Comparison of ENCODE assay signal across 28 mouse cellular contexts in genomic region chr5:53385513-53386148, GRCm38 (mm10).
DNase-seq lines count a peak whose midpoint lies in the region; ATAC-seq lines count a peak whose summit lies in the region.
"Had no signal": no experiment of that assay in that cellular context is flagged by ENCODE, and none has a peak within 500 bp of the region (broad histone marks: within the 10 kb centered on the region; RNA-seq: fewer than 3 reads in every experiment).

No protein-coding gene starts in this region.

- no peak overlapping the region for H3K4me3 ChIP-seq in brown adipose tissue, adult 24 weeks (ENCODE audit: insufficient read depth, low read depth, low read length)
- H3K4me3 ChIP-seq: erythroblast, embryonic 14.5 days; left cerebral cortex, adult 2 months; limb, embryonic 13.5 days; liver, embryonic 12.5 days; megakaryocyte, embryonic 14.5 days; midbrain, embryonic 12.5 days; neural tube, embryonic 13.5 days; stomach, embryonic 15.5 days had no signal

- DNase-seq in adrenal gland, adult 2 months, result peak; percentile 15
- DNase-seq in adrenal gland, postnatal 36 days, result no peak
- DNase-seq in Muller cell, postnatal 12 days (ENCODE audit: inconsistent ontology term), result peak; percentile 19
- no peak for DNase-seq in kidney, adult 9 months
- DNase-seq in kidney, postnatal 36 days, result no peak
- DNase-seq in layer of hippocampus, postnatal 25 days (ENCODE audit: extremely low spot score in 1 of 2, low spot score in 1 of 2), result no peak
- DNase-seq: cerebellum, adult 11 months; cerebellum, adult 9-11 months; forebrain, postnatal 0 days; gastrocnemius, postnatal 14 days; heart, adult 18-20 months; heart, postnatal 4 days; kidney, postnatal 14 days; lung, adult 2 months; lung, postnatal 14 days; right cerebral cortex, postnatal 14 days had no signal

- no peaks in the 10 kb centered on the region for H3K4me1 ChIP-seq in brown adipose tissue, adult 24 weeks (ENCODE audit: control insufficient read depth, insufficient read depth, insufficient read length, low read length)
- H3K4me1 ChIP-seq: liver, embryonic 12.5 days; midbrain, embryonic 12.5 days; neural tube, embryonic 13.5 days had no signal

- H3K27ac ChIP-seq in brown adipose tissue, adult 24 weeks (replicated peaks; ENCODE audit: low read depth, low read length), result peak overlapping the region; percentile 74
- H3K27ac ChIP-seq: hindbrain, embryonic 14.5 days; left cerebral cortex, adult 2 months; limb, embryonic 13.5 days; liver, embryonic 12.5 days; midbrain, embryonic 12.5 days; neural tube, embryonic 13.5 days; stomach, embryonic 15.5 days had no signal

- peak; percentile 70 for ATAC-seq in megakaryocyte progenitor cell, adult 5-6 weeks (replicated peaks; ENCODE audit: poor library complexity)
- ATAC-seq: forebrain, postnatal 0 days; intestine, postnatal 0 days; liver, embryonic 12.5 days had no signal

Comparison
In these comparisons a context has a peak if more than half of its experiments do, and no peak if none do; other contexts are left out.
1. DNase-seq: peak in adrenal gland, adult 2 months (single experiment) and Muller cell, postnatal 12 days (single experiment); none in adrenal gland, postnatal 36 days (0 of 2), kidney, adult 9 months (single experiment), kidney, postnatal 36 days (0 of 2) and layer of hippocampus, postnatal 25 days (0 of 2).